In genomic region chr7:104279361-104279760, GRCm38 (mm10) we compare ENCODE assay signal across 24 mouse cellular contexts. TPM values are rescaled to one million over a fixed set of nuclear protein-coding genes. Genes with fewer than 3 reads are reported as not detected.
"Had no signal": no experiment of that assay in that cellular context is flagged by ENCODE, and none has a peak within 500 bp of the region (broad histone marks: within the 10 kb centered on the region; RNA-seq: fewer than 3 reads in every experiment).

No protein-coding gene starts in this region.

RNA-seq across cellular contexts. Expression of gene Trim5, which starts 8.5 kb away (rescaled TPM):
- total RNA-seq: midbrain, postnatal 0 days had no signal
- polyA plus RNA-seq: limb, embryonic 10.5 days; midbrain, embryonic 11.5 days; midbrain, embryonic 13.5 days; myocyte had no signal

RNA-seq across cellular contexts. Expression of gene Trim12a, which starts 35.9 kb away (rescaled TPM):
- polyA plus RNA-seq: myocyte had no signal

RNA-seq across cellular contexts. Expression of gene Trim34b, which starts 49.9 kb away (rescaled TPM):
- total RNA-seq: left cerebral cortex, adult 18-20 months; left cerebral cortex, adult 2 months; left cerebral cortex, postnatal 10 days; left cerebral cortex, postnatal 25 days; left cerebral cortex, postnatal 4 days; midbrain, postnatal 0 days had no signal
- polyA plus RNA-seq: limb, embryonic 10.5 days; limb, embryonic 11.5 days; limb, embryonic 12.5 days; limb, embryonic 15.5 days; liver, embryonic 12.5 days; liver, embryonic 13.5 days; liver, embryonic 15.5 days; liver, postnatal 0 days; lung, embryonic 14.5 days; lung, embryonic 16.5 days; midbrain, embryonic 10.5 days; midbrain, embryonic 11.5 days; midbrain, embryonic 12.5 days; midbrain, embryonic 13.5 days; midbrain, embryonic 14.5 days; midbrain, embryonic 15.5 days; midbrain, embryonic 16.5 days; midbrain, postnatal 0 days had no signal
